Mouse (Mus musculus): ENCODE measurements around the gene Dock7.
"Not testable (repeated sequence)": the region's sequence is repeated elsewhere in the genome, so short reads cannot be mapped to it uniquely, and the experiment has no call there.

Gene Dock7

DNA sequence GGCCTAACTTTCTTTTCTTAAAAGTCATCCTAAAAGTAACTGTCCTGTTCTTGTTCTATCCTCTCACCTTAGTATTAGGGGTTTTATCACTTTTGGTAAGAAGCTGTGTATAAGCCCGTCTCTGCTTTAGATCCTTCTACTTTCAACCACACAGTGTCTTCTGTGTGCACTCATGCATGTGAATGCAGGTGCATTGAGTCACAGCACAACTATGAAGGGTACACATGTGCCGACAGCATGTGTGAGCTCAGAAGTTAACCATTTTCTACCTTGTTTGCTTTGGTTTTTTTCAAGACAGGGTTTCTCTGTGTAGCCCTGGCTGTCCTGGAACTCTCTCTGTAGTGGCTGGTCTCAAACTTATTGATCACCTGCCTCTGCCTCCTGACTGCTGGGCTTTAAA is 114.4 kb downstream of the Dock7 start:
- DNase-seq (ENCODE audit: low spot score in 2 of 2): no peak

DNA sequence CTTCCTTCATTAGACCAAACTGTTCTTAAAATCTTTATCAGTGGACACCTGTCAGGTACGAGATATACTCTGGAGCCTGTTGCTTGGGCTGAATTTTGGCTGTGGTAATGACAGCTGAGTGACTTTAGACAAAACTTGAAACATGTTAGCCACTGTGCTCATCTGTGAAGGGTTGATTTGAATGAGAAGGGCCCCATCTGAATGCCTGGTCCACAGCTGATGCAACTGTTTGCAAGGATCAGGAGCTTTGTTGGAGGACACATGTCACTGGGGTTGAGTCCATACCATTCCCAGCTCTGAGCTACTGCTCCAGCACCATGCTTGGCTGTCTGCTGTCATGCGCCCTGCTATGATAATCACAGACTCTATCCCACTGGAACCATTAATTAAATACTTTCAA is 115.1 kb downstream of the Dock7 start:
- DNase-seq (ENCODE audit: low spot score in 2 of 2): no peak

DNA sequence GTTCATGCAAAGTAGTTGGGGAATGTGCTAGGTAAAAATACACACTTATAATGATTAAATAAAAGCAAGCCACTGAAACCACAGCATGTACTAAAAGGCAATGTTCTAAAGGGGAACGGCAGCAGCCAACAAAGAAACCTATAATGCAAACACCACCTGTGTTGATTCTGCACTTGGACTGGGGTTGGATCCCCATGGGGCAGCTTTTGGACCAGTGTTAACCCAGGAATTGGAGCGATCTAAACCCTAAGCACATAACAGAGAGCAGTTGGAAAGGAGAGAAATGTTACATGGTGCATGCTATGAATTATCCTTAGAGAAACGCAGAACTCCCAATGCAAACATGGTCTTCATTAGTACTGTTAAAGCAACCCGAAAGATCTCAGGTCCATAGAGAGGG is 127.2 kb downstream of the Dock7 start:
- DNase-seq (ENCODE audit: low spot score in 2 of 2): no peak

DNA sequence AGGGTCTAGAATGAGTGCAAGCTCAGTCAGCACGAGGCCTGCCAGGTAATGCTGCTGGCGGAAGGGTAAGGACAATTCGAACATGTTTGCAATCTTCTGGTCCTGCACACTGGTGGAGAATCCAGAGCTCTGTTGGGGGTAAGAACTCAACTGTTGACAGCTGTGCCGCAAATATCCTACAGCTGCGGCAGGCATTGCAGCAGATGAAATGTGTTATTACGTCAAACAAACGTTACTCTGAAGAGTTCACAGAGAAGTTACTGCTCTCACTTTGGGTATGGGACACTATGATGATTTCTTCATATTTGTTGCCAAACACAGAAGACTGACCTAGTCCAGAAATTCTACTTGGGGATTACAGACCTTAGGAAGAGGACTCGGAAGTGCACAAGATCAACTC is 136.0 kb downstream of the Dock7 start:
- DNase-seq (ENCODE audit: low spot score in 2 of 2): no peak

DNA sequence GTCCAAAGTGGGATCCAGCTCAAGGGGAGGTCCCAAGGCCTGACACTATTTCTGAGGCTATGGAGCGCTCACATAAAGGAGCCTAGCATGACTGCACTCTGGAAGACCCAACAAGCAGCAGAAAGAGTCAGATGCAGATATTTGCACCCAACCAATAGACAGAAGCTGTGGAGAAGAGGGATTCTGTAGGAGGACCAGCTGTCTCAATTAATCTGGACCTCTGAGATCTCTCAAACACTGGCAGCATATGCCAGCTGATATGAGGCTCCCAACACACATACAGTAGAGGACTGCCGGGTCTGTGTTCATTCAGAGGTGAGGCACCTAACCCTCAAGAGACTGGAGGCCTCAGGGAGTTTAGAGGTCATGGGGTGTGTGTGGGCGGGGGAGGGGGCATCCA is 140.7 kb downstream of the Dock7 start:
- not testable (repeated sequence) for DNase-seq (ENCODE audit: low spot score in 2 of 2)

DNA sequence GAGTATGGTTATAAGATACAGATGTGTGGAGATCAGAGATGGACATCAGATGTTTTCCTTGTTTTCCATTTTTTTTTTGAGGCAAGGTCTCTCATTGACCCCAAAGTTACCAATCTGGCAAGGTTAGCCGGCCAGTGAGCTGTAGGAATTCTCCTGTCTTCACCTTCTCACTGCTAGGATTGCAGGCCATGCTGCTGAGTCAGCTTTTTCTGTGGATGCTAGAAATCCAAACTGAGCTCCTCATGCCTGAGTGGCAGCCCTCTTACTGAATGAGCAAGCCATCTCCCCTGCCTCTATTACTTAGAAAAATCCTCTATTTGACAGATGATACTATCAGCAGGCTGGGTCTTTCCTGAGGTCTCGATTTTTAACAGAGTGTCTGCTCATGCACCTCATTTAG is 142.0 kb downstream of the Dock7 start:
- DNase-seq (ENCODE audit: low spot score in 2 of 2): no peak

DNA sequence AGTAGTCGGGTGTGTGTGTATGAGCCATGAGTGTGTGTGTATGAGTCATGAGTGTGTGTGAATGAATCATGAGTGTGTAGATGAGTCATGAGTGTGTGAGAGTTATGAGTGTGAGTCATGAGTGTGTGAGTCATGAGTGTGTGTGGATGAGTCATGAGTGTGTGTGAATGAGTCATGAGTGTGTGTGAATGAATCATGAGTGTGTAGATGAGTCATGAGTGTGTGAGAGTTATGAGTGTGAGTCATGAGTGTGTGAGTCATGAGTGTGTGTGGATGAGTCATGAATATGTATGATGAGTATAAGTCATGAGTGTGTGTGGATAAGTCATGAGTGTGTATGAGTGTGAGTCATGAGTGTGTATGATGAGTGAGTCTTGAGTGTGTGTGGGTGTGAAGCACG is 142.4 kb downstream of the Dock7 start:
- not testable (repeated sequence) for DNase-seq (ENCODE audit: low spot score in 2 of 2)

DNA sequence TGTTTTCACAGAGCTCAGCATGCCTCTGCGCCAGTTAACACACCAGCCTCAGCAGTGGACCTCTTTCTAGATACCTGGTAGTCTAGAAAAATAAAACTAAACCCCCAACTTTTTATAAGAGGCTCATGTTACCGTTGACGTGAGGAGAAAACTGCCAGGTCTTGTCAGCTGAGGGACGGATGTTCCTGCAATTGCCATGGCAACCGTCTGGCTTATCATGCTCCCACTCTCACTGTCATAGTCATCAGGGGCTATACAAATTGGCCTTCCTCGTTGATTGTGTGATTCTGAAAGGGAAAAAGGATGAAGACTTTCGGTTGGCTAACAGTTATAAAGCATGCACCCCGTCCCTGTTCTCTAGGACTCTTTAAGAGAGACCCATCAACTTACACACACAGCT is 145.0 kb downstream of the Dock7 start:
- DNase-seq (ENCODE audit: low spot score in 2 of 2): no peak

DNA sequence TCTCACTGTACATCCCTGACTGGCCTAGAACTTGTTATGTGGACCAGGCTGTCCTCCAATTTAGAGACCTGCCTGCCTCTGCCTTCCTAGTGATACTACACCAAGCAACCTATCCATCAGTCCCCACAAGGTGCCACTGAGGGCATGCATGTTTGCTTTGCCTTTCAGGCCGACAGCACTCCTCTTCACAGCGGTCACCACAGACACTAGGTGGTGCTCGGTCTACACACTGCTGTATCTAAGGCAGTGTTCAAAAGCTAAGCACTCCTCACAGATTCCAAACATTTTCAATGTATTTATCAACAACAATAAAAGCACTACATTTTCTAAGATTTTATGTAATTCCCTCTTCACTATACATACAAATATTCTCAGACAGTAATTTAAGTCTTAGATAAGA is 150.8 kb downstream of the Dock7 start:
- DNase-seq (ENCODE audit: low spot score in 2 of 2): no peak

DNA sequence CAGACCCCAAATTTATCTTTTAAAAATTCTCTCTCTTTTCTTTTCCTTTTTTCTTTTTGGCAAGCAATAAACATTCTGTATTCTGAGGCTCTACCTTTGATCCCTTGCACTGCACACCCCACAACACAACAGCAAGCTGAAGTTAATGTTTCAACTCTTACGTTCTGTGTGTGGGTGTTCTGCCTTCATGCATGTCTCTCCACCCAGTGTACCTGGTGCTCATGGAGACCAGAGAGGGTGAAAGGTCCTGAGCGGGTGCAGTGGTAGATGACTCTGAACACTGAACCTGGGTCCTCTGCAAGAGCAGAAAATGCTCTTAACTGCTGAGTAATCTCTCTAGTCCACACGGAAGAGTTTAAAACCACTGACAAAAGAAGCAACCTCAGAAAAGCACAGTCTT is 160.5 kb downstream of the Dock7 start:
- DNase-seq (ENCODE audit: low spot score in 2 of 2): no peak

DNA sequence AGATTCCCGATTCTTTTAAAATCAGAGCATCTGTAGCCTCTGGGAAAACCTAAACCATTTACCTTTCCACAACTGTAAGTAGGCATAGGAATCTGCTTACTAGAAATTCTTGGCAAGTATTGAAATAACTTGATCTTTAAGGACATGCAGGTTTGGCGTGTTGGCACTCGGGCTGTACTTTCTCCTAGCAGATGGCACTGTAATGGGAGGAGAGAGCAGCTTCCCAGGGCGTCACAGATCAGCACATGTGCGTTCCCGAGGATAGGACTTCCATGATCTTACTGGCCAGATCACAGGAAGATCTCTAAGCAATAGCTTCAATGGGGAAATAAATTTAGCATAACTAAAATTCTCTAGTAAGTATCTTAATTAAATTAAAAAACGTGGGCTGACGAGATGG is 164.7 kb downstream of the Dock7 start:
- no peak for DNase-seq (ENCODE audit: low spot score in 2 of 2)

DNA sequence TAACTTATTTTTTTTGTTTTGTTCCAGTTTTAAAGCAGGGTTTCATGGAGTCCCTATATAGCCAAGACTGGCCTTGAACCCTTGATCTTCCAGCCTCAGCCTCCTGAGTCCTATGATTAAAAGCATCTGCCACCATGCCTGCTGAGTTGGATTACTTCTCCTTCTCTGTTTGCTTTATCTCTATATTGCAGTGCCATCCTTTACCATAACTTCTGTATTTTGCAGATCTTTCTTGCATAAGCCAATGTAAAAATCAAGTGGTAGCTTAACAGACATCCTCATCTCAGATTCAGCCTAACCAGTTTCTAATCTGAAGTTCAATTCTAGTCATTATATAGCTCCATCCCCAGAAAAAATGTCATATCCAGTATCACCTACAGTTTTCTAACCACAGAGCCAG is 170.2 kb downstream of the Dock7 start:
- DNase-seq (ENCODE audit: low spot score in 2 of 2): no peak

DNA sequence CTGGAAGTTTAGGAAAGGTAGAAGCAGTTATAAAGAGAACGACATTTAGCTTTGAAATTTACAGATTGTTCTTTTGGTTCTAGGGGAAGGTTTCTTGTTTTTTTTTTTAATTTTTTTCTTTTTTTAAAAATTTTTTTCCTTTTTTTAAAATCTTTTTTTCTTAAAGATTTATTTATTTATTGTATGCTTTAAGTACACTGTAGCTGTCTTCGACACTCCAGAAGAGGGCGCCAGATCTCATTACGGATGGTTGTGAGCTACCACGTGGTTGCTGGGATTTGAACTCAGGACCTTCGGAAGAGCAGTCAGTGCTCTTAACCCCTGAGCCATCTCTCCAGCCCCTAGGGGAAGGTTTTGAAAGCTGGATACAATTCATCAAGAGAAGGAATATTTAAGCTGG is 182.5 kb downstream of the Dock7 start:
- not testable (repeated sequence) for DNase-seq (ENCODE audit: low spot score in 2 of 2)

DNA sequence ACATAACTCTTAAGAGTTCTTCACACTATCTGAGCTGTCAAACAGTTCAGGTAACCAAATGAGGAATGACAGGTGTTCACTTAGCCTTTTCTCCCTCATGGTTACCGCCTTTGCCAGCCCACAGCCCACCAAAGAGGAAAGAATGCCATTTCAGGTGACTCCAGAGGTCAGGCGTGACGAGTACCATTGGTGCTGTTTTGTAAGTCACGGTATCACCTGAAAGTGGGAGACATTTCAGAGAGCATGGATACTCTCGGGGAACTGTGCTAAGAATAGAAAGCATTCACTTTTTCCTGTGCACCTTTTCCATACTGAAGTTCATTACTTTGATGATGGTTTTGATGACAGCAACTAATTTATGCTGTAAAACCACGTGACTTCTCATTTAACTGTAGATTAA is 184.7 kb downstream of the Dock7 start:
- DNase-seq (ENCODE audit: low spot score in 2 of 2): no peak

DNA sequence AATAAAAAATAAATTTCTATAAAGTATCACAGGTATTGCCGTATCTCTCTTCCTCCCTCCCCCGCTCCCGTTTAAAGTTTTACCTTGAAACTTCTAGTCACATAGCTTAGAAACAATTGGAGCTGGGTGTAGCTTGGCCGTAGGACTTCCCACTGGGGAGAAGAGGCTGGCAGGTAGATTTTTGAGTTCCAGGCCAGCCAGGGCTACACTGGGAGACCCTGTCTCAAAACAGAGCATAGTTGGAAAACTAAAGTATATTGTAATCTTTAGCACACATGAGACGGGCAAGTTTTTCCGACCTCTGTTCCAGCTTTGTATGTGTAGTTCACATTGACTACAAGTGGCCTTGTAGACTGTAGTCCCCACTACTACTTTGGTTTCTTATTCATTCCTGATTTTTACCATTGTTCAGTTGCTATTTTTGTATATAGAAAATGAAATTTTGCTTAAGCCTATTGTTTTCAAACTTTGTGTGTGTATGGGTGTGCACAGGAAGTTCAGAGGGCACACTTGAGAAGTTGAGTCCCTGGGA is 195.4 kb downstream of the Dock7 start:
- no peak for DNase-seq (ENCODE audit: low spot score in 2 of 2)

DNA sequence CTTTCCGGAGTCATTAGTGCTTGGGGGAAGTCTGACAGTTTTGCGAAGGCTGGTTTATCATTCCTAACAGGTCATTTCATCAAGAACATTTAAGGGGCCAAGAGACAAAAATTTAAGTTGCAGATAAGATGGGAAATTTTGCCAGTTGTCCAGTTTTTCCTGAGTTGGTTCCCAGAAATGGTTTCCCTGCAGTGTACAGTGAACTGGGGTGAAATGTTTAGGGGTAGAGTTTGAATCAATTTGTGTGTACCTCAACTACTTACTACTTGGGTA is 195.9 kb downstream of the Dock7 start:
- no peak for DNase-seq (ENCODE audit: low spot score in 2 of 2)

DNA sequence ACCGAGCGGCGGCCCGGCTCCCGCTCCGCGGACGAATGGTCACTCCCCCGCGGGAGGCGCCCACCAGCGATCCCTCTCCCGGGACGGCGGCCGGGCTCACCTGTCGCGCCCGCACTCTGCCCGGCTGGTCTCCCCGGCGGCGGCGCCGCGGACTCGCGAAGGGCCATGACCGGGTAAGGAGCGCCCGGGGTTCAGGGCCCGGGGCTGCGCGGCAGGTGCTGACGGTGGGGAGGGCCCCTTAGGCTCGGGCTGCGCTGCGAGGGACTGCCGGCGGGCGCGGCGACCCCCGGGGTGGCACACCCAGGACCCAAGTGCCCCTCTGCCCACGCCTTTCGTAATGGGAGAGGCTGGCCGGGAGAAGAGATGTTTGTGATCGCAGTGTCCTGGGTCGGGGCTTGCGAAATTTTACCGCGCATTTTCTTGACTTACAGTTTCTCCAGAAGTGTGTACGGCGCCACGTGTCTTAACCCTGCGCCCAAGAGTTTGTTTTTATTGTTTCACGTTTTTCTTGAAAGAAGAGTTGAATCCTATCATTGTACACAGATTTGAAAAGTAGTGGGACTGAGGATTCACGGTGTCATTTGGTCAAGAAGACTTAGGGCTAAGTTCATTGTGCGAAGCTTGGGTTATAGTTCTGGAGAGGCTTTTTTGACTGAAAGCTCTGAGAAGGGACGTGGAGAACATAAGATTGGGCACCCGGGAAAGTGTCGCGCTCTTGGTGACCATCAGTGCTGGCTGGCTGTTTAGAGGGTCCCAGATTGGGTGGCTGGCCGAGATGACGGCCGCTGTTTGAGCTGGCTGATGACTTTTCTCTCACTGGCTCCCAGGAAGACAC is 196.4 kb downstream of the Dock7 start:
- peak; percentile 9 to 12 for DNase-seq (ENCODE audit: low spot score in 2 of 2)

DNA sequence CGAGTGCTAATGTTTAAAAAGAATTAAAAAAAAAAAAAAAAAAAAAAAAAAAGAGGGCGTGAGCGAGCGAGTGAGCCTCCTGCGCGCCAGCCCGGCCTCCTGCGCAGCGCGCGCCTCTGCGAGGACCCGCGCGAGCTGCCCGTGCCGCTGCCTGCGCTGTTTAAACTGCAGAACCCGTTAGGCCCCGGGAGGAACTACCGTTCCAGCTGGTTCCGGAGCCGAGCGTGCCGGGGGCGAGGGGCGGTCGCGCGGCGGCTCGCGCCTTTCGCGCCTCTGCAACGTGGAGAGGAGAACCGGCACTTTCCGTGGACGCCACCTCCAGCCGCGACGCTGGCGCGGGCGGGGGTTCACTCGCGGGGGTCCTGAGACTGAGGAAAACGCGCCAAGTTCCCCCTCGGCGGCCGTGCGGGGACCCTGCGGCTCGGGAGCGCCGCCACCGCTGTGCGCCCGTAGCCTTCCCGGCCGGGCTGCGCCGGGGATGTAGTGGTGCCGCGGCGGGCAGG is 197.1 kb downstream of the Dock7 start, which contains the start of gene Usp1:
Usp1 (plus strand) TSS at position 243 of the 503 bp plus-strand sequence.
- DNase-seq (ENCODE audit: low spot score in 2 of 2): peak; percentile 80

DNA sequence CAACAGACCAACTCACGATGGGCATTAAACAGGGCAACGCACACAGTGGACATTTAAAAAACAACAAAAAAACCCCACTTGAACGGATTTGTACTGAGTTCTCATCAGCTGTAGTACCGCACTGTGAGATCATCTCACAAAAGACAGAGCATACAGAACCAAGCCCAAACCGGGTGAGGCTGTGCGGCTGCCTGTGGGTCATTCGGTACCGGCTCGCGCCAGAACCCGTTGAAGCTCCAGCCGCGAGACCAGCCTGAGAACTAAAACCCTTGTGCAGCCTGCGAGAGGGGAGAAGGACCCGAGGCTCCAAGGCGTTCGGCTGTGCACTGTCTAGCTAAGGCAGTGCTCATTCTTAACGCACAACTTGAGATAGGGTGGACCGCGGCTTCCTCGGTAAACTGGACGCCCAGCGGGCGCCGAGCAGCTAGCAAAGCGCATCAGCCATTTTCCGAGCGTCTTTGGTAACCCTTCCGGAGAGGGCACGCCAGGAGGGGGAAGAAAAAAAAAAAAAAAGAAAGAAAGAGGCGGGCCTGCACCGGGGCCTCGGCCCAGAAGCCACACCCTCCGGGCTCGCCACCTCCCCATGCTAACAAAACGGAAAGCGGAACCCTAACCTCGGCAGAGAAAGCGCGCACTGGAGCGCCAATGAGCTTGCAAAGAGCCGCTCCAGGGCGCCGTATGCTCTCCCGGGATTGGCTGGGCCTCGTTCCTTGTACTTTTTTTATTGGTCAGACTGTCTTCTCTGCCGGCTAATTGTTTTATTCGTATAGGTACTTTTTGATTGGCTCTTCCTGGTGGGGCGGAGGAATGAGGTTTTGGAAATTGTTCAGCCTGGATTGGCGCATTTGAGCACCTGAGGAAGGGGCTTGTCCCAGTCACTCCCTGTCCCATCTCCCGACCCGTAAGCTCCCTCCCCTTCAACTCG is 197.8 kb downstream of the Dock7 start:
- peak; percentile 93 to 97 for DNase-seq (ENCODE audit: low spot score in 2 of 2)

DNA sequence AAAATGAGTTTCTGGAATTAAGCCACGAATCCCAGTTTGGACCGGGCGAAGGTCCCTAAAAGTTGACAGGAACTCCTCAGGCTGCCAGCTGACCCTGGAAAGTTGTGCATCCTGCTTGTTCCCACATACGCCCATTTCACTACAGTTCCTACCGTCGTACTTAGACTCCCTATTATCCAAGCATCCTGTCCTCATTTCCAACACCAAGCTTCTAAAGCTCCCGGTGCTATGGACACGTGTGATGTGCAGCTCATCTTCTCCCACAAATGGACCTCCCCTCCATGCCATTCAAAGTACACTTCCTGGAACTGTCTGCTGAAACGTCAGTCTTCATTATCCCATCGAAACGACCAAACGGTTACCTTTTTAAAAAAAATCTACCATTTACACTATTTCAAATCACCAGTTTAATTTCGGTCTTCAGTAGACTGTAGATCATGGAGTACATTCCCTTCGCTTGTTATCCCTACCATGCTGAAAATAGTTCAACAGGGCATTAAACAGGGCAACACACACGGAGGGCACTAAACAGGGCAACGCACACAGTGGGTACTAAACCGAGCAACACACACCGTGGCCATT is 198.6 kb downstream of the Dock7 start:
- peak in 1 of 2 experiments; percentile 8 for DNase-seq (ENCODE audit: low spot score in 2 of 2)

DNA sequence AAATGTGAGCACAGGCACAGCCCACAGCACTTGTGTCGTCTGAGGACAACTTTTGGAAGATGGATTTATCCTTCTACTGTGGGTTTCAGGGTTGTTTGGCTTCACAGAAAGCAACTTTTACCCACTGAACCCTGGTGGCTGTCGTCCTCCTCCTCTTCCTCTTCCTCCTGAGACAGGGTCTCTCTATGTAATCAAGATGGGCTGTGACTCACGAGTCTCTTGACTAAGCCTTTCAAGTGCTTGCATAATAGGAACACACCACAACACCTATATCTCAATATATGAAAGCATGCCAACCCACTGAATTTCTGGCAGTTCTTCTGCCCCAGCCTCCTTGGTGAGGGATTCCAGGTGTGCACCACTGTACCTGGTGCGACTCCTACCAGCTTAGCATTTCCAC is 199.8 kb downstream of the Dock7 start:
- DNase-seq (ENCODE audit: low spot score in 2 of 2): no peak

DNA sequence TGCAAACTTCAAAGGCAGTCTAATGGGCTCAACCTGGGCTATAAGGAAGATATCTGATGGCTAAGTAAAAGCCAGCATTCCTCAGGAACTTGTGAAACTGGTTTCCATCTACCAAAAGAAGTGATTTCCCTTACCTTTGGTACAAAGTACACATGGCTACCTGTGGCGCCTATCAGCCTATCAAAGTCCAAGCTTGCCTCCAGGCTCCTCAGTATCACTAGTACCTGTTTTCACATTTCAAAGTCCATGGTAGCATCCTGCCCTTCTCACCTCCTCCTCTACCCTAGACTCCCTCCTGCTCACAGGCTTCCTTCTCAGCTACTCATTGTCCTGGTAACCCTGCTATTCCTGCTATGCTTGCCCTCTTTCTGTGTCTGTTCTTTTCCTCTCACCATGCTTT is 202.5 kb downstream of the Dock7 start:
- DNase-seq (ENCODE audit: low spot score in 2 of 2): no peak

All from thymus, postnatal 10 days (tissue).